Mouse (Mus musculus): ENCODE measurements around the gene Rnf167.

GRCm38 (mm10) chr11:70681897-70682581 lies 35.0 kb downstream of the Rnf167 start:
- peak; percentile 88 for TF ChIP-seq CTCF (IDR thresholded peaks at IDR 0.05)
- TF ChIP-seq EP300 (IDR thresholded peaks at IDR 0.05): no peak

All from lung, postnatal 0 days (tissue).